Mouse (Mus musculus) bone marrow, adult 2 months (tissue): ENCODE measurements around the gene Ccdc12.
A peak's percentile ranks its signal among the peaks of the same experiment; 100 is the strongest.

Source experiments
- CTCF ChIP-seq: fragments of 200-500 bp; IDR thresholded peaks from 2 replicates; pipeline ENCODE4 v1.5.1; 2011; ENCODE audit warnings: low read length, control low read depth; ENCODE audit not compliant: control insufficient read depth, insufficient read depth
- POLR2A ChIP-seq: fragments of 200-500 bp; IDR thresholded peaks from 2 replicates; pipeline ENCODE4 v1.6.1; 2011; ENCODE audit warnings: low read depth, mild to moderate bottlenecking, control low read depth, low read length, borderline replicate concordance; ENCODE audit not compliant: control insufficient read depth

GRCm38 (mm10) chr9:110635225-110635624 lies 21.1 kb upstream of the Ccdc12 start:
- TF ChIP-seq CTCF: peak; percentile 97
- TF ChIP-seq POLR2A: no peak
